Mouse (Mus musculus): ENCODE data around the gene Trf.

Trf gene

DNA sequence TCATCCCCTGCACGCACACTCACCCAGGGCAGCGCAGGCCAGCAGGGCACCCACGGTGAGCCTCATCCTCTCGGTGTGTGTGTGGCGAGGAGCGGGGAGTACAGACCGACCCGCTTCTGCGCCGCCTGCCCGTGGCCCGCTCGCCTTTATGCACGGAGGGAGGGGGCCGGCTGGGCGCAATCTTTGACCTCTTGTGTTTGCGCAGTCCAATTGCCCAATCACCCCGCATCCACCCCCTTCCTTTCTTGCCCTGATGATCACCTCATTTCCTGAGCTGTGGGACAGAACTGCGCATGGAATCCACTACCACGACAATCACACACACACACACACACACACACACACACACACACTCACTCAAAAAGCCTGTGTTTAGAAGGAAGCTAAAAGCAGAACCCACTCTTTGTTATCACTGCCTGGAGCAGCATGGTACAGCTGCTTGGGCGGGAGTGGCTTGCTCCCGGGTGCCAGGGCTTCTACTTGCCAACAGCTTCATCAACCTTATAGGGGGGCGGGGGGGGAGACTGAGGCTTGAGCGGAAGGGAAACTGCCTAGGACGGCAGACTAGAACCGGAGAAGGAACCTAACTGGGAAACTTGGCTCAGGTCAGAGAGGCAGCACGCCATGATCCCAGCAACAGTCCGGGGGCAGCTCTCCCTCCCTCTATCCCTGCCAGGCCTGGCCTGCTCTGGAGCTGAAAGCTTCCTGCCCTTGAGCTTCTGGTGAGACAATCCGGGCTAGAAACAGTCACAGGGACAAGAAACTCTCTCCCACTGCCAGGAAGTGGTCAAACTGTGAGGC lies at the start of gene Trf, which contains the start of gene Gm20425:
TSS of gene Trf (minus strand) at position 294 of the 801 bp plus-strand sequence.
TSS of gene Gm20425 (minus strand) at position 157 of the 801 bp plus-strand sequence.
- DNase-seq (ENCODE audit: low spot score) = no peak

GRCm38 (mm10) chr9:103276876-103277275 lies 46.6 kb upstream of the Trf start:
- DNase-seq (ENCODE audit: low spot score) = no peak

DNA sequence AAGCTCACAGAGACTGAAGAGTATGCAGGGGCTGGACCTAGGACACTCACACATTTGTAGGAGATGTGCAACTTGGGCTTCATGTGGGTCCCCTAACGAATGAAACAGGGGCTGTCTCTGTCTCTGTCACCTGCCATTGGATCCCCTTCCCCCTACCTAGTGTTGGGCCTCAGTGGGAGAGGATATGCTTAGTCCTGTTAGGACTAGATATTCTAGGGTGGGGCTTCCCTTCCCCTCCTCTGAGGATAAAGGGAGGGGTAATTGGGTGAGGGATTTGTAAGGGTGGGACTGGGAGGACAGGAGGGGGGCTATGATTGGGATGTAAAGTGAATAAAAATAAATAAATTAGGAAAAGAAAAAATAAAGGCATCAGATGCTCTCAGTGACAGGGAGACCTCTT lies 45.4 kb upstream of the Trf start:
- no peak for DNase-seq (ENCODE audit: low spot score)

- DNase-seq (ENCODE audit: low spot score) = no peak
These were observed 44.6 kb upstream of the Trf start for GRCm38 (mm10) chr9:103274819-103275218.

- DNase-seq (ENCODE audit: low spot score) = no peak
These were observed 40.9 kb upstream of the Trf start for GRCm38 (mm10) chr9:103271104-103271503.

- no peak for DNase-seq (ENCODE audit: low spot score)
These were observed 35.5 kb upstream of the Trf start for GRCm38 (mm10) chr9:103265778-103266177.

- DNase-seq (ENCODE audit: low spot score) = no peak
These were observed 22.7 kb upstream of the Trf start for GRCm38 (mm10) chr9:103252906-103253305.

- no peak for DNase-seq (ENCODE audit: low spot score)
These were observed 18.4 kb upstream of the Trf start for GRCm38 (mm10) chr9:103248618-103249017.

GRCm38 (mm10) chr9:103246526-103247168 lies 16.4 kb upstream of the Trf start:
- no peak for DNase-seq (ENCODE audit: low spot score)

GRCm38 (mm10) chr9:103243640-103244039 lies 13.4 kb upstream of the Trf start:
- DNase-seq (ENCODE audit: low spot score) = peak; percentile 18

GRCm38 (mm10) chr9:103241206-103241605 lies 11.0 kb upstream of the Trf start:
- DNase-seq (ENCODE audit: low spot score) = no peak

DNA sequence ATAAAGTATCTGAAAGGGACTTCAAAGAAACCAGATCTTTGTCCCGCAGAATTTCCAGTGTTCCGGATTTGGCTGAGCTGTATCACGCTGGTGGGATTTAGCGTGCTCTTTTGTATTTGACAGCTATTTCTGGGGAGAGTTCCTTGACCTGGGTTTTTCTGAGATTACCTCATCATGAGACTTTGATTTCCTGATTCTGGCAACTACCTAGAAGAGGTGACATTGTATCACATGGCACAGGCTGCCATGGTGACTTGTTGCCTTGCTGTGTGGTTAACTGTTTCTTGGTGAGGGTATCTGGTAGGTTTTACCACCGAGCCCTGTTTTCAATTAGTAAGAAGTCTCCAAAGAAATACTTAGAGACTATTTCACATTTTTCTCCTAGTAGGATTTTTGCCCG lies 9.2 kb upstream of the Trf start:
- DNase-seq (ENCODE audit: low spot score) = no peak

DNA sequence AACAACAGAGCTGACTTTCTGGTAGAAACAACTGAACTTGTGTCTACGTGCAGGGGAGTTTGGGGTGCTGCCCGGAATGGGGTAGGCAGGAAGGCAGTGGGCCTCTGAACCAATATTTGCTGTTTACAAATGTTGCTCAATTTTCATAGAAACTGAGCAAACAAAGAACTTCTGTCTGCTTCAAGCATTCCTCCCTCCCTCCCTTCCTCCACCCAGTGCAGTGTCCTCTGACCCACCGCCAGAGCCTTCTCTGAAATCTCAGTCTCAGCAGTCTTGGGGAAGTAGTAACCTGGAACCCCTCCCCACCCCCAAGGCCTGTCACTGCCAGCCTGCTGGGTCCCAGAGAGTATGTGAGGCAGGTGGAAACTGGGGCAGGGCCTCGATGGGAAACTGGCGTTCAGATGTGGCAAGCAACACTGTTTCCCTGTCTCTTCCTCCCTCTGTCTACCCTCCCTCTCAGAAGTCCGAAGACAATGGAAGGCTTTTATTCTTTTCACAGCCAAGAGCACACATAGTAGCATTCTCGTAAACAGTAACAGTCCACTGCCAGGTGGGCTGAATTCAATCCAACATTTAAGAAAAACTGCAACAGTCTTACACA lies 4.4 kb upstream of the Trf start:
- DNase-seq (ENCODE audit: low spot score) = peak; percentile 90

DNA sequence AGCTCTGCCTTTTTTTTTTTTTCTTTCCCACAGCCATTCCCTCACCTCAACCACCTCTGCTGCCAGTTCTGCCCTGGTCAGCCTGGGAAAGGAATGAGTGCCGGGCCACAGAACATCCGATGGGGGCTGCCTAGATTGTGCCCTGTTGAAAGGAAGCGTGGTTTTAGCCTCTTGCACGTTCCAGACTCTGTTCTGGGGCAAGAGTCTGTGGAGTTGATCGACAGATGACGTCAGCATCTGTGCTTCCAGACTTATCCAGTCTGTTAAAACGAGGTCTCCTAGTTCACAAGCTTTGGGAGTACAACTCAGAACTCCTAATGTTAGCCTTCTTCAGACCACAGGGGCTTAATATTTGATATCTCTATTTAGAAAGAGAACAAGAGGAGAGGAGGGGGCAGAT lies 3.8 kb upstream of the Trf start:
- DNase-seq (ENCODE audit: low spot score) = peak; percentile 86

DNA sequence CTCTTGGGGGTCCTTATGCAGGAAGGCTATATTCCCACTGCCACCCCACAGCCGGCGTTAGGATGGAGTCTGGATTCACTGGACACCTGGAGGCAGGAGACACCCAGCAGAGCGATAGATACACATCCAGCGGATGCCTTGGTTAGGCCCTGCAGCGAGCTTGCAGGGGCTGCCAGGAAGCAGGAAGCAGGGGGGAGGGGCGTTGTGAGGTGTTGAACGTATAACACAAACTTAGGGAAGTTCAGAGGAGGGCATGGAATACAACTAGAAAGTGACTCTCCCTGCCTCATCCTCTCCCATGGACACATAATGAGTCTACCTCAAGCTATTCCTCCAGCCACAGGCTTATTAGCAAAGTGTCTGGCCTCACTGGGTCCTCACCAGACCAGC lies 2.8 kb upstream of the Trf start:
- no peak for DNase-seq (ENCODE audit: low spot score)

GRCm38 (mm10) chr9:103232232-103233005 lies 2.2 kb upstream of the Trf start:
- peak; percentile 17 for DNase-seq (ENCODE audit: low spot score)

DNA sequence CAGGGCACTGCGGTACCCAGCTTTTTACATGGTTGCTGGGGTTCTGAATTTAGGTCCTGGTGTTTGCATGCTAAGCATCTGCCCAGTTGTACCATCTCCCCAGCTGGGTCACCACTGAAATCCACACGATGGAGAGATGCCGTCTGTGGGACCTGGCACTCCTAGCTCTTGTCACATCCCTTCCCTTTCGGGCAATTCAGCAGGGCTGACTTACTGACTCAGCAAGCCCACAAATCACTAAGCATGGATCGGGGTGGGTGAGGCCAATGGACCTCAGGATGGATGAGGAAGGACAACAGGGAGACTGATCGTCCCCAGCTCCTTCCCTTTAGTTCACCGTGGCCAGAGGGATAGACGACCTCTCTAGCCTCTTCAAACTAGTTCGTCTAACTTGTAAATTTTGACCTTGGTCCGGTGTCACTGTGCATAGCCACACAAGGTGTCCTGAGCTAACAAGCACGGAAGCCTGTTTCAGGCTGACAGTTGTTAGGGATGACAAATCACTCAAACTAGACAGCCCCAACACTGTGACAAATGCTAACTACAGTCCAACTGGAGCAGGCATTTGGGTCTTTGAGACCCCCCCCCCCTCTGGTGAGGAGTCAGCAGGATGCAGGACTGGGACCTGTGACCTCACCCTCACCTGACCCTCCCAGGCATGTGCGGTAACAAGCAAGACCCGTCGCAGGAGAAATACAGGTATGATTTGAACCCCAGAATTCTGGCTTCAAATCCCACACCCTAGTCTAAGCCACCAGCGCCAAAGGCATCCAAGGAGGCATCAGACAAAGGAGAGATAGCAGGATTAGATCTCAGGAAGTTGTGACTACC lies 992 bp downstream of the Trf start:
- DNase-seq (ENCODE audit: low spot score) = no peak

GRCm38 (mm10) chr9:103228370-103229003 lies 1.8 kb downstream of the Trf start:
- no peak for DNase-seq (ENCODE audit: low spot score)

GRCm38 (mm10) chr9:103227760-103228159 lies 2.5 kb downstream of the Trf start:
- no peak for DNase-seq (ENCODE audit: low spot score)

DNA sequence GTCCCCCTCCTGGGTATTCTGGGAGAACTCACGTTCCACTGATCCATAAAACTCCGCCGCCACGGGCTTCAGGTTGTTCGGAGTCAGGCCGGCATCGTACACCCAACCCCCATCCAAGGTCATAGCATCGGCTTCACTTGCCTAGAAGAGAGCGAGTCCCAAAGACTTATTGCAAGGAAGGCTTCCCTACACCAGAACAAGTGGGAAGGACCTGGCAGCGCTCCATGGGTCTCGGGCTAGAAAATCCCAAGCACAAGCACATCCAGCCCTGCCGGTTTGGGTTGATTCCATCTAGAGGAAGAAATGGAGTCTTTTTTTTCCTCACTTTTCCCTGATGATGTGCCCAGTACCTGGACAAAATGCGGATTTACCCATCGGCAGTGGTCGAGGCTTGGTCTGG lies 3.4 kb downstream of the Trf start:
- no peak for DNase-seq (ENCODE audit: low spot score)

GRCm38 (mm10) chr9:103225464-103225863 lies 4.8 kb downstream of the Trf start:
- DNase-seq (ENCODE audit: low spot score) = peak; percentile 66
